Mouse (Mus musculus) heart, embryonic 11.5 days (tissue): ENCODE results near the gene Cacna1b. TPM values are rescaled to one million over a fixed set of nuclear protein-coding genes. Genes with fewer than 3 reads are reported as not detected.

Experiments
- ATAC-seq: fragments of 200-750 bp; cut with Nextera tagmentation; replicated peaks from 2 replicates; pipeline ENCODE4 v1.8.0; 2017; ENCODE audit warnings: moderate library complexity; ENCODE audit not compliant: insufficient number of reproducible peaks, low FRiP score, low TSS enrichment
- H3K27ac ChIP-seq: fragments of 300-500 bp; sonication (generic); 2 replicates; pipeline ENCODE4 v1.5.1; 2014; ENCODE audit warnings: mild to moderate bottlenecking, low read depth, low read length
- H3K27me3 ChIP-seq: fragments of 300-500 bp; sonication (generic); 2 replicates; pipeline ENCODE4 v1.6.1; 2014; ENCODE audit warnings: mild to moderate bottlenecking, low read length, mixed read lengths; ENCODE audit not compliant: control insufficient read depth, insufficient read depth
- H3K36me3 ChIP-seq: fragments of 300-500 bp; sonication (generic); 2 replicates; pipeline ENCODE4 v1.6.1; 2014; ENCODE audit warnings: mild to moderate bottlenecking, low read length, moderate library complexity, mixed read lengths; ENCODE audit not compliant: control insufficient read depth, insufficient read depth
- H3K4me1 ChIP-seq: fragments of 300-500 bp; sonication (generic); 2 replicates; pipeline ENCODE4 v1.6.1; 2014; ENCODE audit warnings: low read length; ENCODE audit not compliant: control insufficient read depth, insufficient read depth
- H3K4me2 ChIP-seq: fragments of 300-500 bp; sonication (generic); 2 replicates; pipeline ENCODE4 v1.6.1; 2014; ENCODE audit warnings: mild to moderate bottlenecking, moderate library complexity
- H3K4me3 ChIP-seq: fragments of 300-500 bp; sonication (generic); 2 replicates; pipeline ENCODE4 v1.5.1; 2014; ENCODE audit warnings: low read depth, low read length
- H3K9ac ChIP-seq: fragments of 300-500 bp; sonication (generic); 2 replicates; pipeline ENCODE4 v1.6.1; 2014; ENCODE audit warnings: mild to moderate bottlenecking, low read depth, low read length, moderate library complexity
- H3K9me3 ChIP-seq: fragments of 300-500 bp; sonication (generic); replicated peaks from 2 replicates; pipeline ENCODE4 v1.6.1; 2016; ENCODE audit warnings: low read length; ENCODE audit not compliant: control insufficient read depth
- WGBS: fragments of 180-500 bp; shearing (Covaris S2); extraction: QIAGEN DNeasy Blood & Tissue Kit; methylation state at CpG from one replicate; pipeline ENCODE4 v1.1.7; 2014; ENCODE audit not compliant: insufficient replicate concordance; 5-methylcytosine and 5-hydroxymethylcytosine counted together
- polyA plus RNA-seq: library from polyadenylated mRNA; unstranded; fragments of >200 nt; fragmentation: Nextera tagmentation; extraction: Ambion mirVana; gene quantifications from 2 replicates; pipeline ENCODE4 v1.2.1, GENCODE M21; 2014

Cacna1b gene
- 0.23 and 0.32 TPM in 2 replicates for polyA plus RNA-seq

GRCm38 (mm10) chr2:24763115-24763557, at the start of gene Cacna1b:
Gene Cacna1b (minus strand): TSS chr2:24763152.
- peaks cover 14% of the 10 kb centered on the region for H3K4me1 ChIP-seq
- no peaks in the 10 kb centered on the region for H3K9me3 ChIP-seq
- no peaks in the 10 kb centered on the region for H3K36me3 ChIP-seq
- H3K27me3 ChIP-seq = peaks cover 33% of the 10 kb centered on the region
- under 1% methylated on average over 39 of the region's 42 CpGs for WGBS
- H3K4me2 ChIP-seq = peak within 1 kb of the TSS; percentile 96
- no peak within 1 kb of the TSS for H3K9ac ChIP-seq
- H3K4me3 ChIP-seq = peak within 1 kb of the TSS; percentile 58
- peak; percentile 79 for ATAC-seq
- no peak within 1 kb of the TSS for H3K27ac ChIP-seq

DNA sequence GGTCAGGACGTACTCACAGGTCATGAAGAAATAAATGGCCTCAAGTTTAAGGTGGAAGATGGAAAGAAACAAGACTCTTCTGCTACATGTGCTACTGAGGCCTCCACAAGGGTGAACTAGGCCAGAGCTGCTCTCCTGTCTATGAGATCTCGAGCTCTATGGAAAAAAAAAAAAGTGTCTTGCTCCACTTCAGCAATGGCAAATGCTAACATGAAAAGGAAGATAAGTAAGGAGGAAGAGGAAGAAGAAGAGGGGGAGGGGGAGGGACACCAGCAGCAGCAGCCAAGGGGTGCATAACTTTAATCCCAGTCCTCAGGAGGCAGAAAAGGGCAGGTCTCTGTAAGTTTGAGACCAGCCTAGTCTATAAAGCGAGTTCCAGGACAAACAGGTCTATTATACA, 46.8 kb upstream of the Cacna1b start:
- no peak overlapping the region for H3K4me2 ChIP-seq
- no peaks in the 10 kb centered on the region for H3K9me3 ChIP-seq
- H3K4me3 ChIP-seq = no peak overlapping the region
- H3K4me1 ChIP-seq = no peaks in the 10 kb centered on the region
- H3K27ac ChIP-seq = no peak overlapping the region
- peaks cover 43% of the 10 kb centered on the region for H3K36me3 ChIP-seq
- H3K9ac ChIP-seq = no peak overlapping the region
- WGBS = 65% methylated on average over 3 of the region's 3 CpGs
- H3K27me3 ChIP-seq = no peaks in the 10 kb centered on the region
- no peak for ATAC-seq

DNA sequence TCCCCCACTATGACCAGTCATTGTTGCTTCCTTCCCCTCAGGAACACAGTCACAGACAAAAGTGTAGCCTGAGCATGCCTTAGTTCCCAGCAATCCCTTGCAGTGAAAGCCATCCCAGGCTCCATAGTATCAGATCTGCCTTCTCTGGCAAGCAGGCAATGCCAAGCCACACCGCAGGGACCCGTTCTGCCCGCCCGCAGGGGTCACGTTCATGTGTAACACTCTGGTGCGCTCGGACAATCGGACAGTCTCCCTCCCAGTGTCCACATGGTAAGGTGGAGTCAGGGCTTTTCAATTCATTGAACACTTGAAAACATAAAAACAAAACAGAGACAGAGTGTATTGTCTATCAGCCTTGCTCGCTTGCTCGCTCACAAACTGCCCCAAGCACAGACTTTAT, 44.7 kb upstream of the Cacna1b start:
- Histone ChIP-seq H3K4me1 (no peaks in the 10 kb centered on the region), H3K9ac (no peak overlapping the region), H3K27me3 (no peaks in the 10 kb centered on the region), H3K9me3 (no peaks in the 10 kb centered on the region), H3K27ac (no peak overlapping the region), H3K4me3 (no peak overlapping the region), H3K36me3 (peaks cover 45% of the 10 kb centered on the region), H3K4me2 (no peak overlapping the region)
- ATAC-seq = no peak
- WGBS = 96% methylated on average over 10 of the region's 10 CpGs

DNA sequence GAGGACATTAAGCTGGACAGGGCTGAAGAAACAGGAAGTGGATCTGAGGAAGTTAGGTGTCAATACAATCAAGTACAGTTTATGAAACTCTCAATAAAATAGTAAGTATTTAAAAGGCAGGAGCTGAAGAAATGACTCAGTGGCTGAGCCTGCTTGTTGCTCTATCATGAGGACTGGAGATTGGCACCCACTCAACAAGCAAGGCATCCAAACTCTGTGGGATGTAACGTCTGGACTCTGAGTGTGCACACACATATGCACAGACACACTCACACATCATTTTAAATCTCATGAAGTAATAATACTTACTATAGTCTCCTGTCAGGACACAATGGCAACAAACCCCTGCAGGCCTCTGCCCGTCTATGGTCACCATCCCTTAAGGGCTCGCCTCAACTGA, 44.1 kb upstream of the Cacna1b start:
- Histone ChIP-seq H3K4me3 (no peak overlapping the region), H3K9me3 (no peaks in the 10 kb centered on the region), H3K27ac (no peak overlapping the region), H3K4me2 (no peak overlapping the region), H3K36me3 (peaks cover 45% of the 10 kb centered on the region), H3K9ac (no peak overlapping the region), H3K4me1 (no peaks in the 10 kb centered on the region), H3K27me3 (no peaks in the 10 kb centered on the region)
- ATAC-seq = no peak
- 92% methylated on average over 3 of the region's 3 CpGs for WGBS

- Histone ChIP-seq H3K4me2 (no peak overlapping the region), H3K4me1 (no peaks in the 10 kb centered on the region), H3K36me3 (peaks cover 52% of the 10 kb centered on the region), H3K9ac (no peak overlapping the region), H3K27me3 (no peaks in the 10 kb centered on the region), H3K9me3 (no peaks in the 10 kb centered on the region), H3K4me3 (no peak overlapping the region), H3K27ac (no peak overlapping the region)
- ATAC-seq = no peak
- 76% methylated on average over 6 of the region's 6 CpGs for WGBS
Observed at GRCm38 (mm10) chr2:24806143-24806542, 43.2 kb upstream of the Cacna1b start.

DNA sequence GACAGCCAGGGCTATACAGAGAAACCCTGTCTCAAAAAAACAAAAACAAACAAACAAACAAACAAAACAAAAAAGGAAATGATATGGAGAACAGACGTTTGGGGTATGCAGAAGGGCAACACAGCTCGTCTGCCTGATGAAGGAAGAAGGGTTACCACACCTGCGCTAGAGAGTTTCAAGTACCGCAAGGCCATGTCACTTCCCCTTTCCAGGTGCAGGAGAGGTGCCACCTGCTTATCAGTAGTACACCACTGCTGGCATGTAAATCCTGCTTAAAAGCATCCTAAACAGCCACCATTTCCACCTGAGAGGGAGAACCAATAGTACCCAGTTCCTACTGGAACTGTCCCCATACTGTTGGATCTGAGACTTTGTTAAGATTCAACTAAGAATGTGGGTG, 42.7 kb upstream of the Cacna1b start:
- Histone ChIP-seq H3K4me3 (no peak overlapping the region), H3K27me3 (no peaks in the 10 kb centered on the region), H3K4me1 (no peaks in the 10 kb centered on the region), H3K27ac (no peak overlapping the region), H3K9me3 (no peaks in the 10 kb centered on the region), H3K36me3 (peaks cover 51% of the 10 kb centered on the region), H3K4me2 (no peak overlapping the region), H3K9ac (no peak overlapping the region)
- WGBS = 93% methylated on average over 4 of the region's 4 CpGs
- ATAC-seq = no peak

GRCm38 (mm10) chr2:24796833-24797457, 34.0 kb upstream of the Cacna1b start:
- H3K27ac ChIP-seq = no peak overlapping the region
- H3K9ac ChIP-seq = no peak overlapping the region
- H3K9me3 ChIP-seq = no peaks in the 10 kb centered on the region
- H3K4me3 ChIP-seq = no peak overlapping the region
- no peaks in the 10 kb centered on the region for H3K27me3 ChIP-seq
- H3K36me3 ChIP-seq = peaks cover 24% of the 10 kb centered on the region
- H3K4me1 ChIP-seq = no peaks in the 10 kb centered on the region
- WGBS = 85% methylated on average over 5 of the region's 5 CpGs
- H3K4me2 ChIP-seq = no peak overlapping the region
- ATAC-seq = no peak

GRCm38 (mm10) chr2:24787250-24787649, 24.3 kb upstream of the Cacna1b start:
- 67% methylated on average over 4 of the region's 4 CpGs for WGBS
- H3K4me1 ChIP-seq = no peaks in the 10 kb centered on the region
- H3K4me3 ChIP-seq = no peak overlapping the region
- H3K27ac ChIP-seq = no peak overlapping the region
- no peaks in the 10 kb centered on the region for H3K9me3 ChIP-seq
- H3K9ac ChIP-seq = no peak overlapping the region
- ATAC-seq = no peak
- no peak overlapping the region for H3K4me2 ChIP-seq
- no peaks in the 10 kb centered on the region for H3K27me3 ChIP-seq
- H3K36me3 ChIP-seq = peaks cover 12% of the 10 kb centered on the region

GRCm38 (mm10) chr2:24781253-24781652, 18.3 kb upstream of the Cacna1b start:
- Histone ChIP-seq H3K27me3 (no peaks in the 10 kb centered on the region), H3K4me3 (no peak overlapping the region), H3K9me3 (no peaks in the 10 kb centered on the region), H3K27ac (no peak overlapping the region), H3K4me2 (no peak overlapping the region), H3K36me3 (no peaks in the 10 kb centered on the region), H3K9ac (no peak overlapping the region), H3K4me1 (no peaks in the 10 kb centered on the region)
- WGBS = 45% methylated on average over 4 of the region's 4 CpGs
- no peak for ATAC-seq
